Mouse (Mus musculus) erythroblast, embryonic 14.5 days (primary cell): ENCODE measurements around the gene Slc4a3. TPM values are rescaled to one million over a fixed set of nuclear protein-coding genes. Genes with fewer than 3 reads are reported as not detected.

Source experiments
- H3K27me3 ChIP-seq: 2 replicates; pipeline ENCODE4 v1.6.1; 2012; ENCODE audit warnings: inconsistent platforms; ENCODE audit not compliant: control insufficient read depth
- H3K36me3 ChIP-seq: 2 replicates; pipeline ENCODE4 v1.6.1; 2012; ENCODE audit warnings: mild to moderate bottlenecking, inconsistent platforms; ENCODE audit not compliant: control insufficient read depth
- H3K4me1 ChIP-seq: 2 replicates; pipeline ENCODE4 v1.6.1; 2012; ENCODE audit warnings: inconsistent platforms; ENCODE audit not compliant: control insufficient read depth
- H3K4me3 ChIP-seq: replicated peaks from 2 replicates; pipeline ENCODE3; 2012; ENCODE audit warnings: moderate library complexity, mild to moderate bottlenecking, inconsistent platforms
- H3K9me3 ChIP-seq: 2 replicates; pipeline ENCODE4 v1.6.1; 2012; ENCODE audit warnings: low read length, inconsistent platforms, mixed read lengths; ENCODE audit not compliant: control insufficient read depth
- GATA1 ChIP-seq: IDR thresholded peaks from 2 replicates; pipeline ENCODE4 v1.6.1; 2012; ENCODE audit warnings: low read length, inconsistent platforms, mixed read lengths
- TAL1 ChIP-seq: IDR thresholded peaks from 3 replicates; pipeline ENCODE4 v1.6.1; 2012; ENCODE audit warnings: low read length, inconsistent platforms, mixed read lengths
- polyA plus RNA-seq: library from polyadenylated mRNA; stranded (reverse); fragments of >175 nt; gene quantifications from 2 replicates; pipeline ENCODE4 v1.2.3, GENCODE M21; 2012

Slc4a3 gene
- polyA plus RNA-seq, 1 experiment: not detected

GRCm38 (mm10) chr1:75581936-75582624, 36.0 kb downstream of the Slc4a3 start:
- Histone ChIP-seq H3K4me3 (no peak overlapping the region), H3K4me1 (no peaks in the 10 kb centered on the region), H3K9me3 (no peaks in the 10 kb centered on the region), H3K27me3 (no peaks in the 10 kb centered on the region), H3K36me3 (no peaks in the 10 kb centered on the region)
- no peak for TF ChIP-seq GATA1
- no peak for TF ChIP-seq TAL1

- no peaks in the 10 kb centered on the region for H3K27me3 ChIP-seq
- H3K4me1 ChIP-seq: no peaks in the 10 kb centered on the region
- no peak overlapping the region for H3K4me3 ChIP-seq
- no peaks in the 10 kb centered on the region for H3K36me3 ChIP-seq
- TF ChIP-seq TAL1 (no peak), GATA1 (no peak)
- H3K9me3 ChIP-seq: no peaks in the 10 kb centered on the region
Observed at GRCm38 (mm10) chr1:75582625-75582956, 36.5 kb downstream of the Slc4a3 start.

DNA sequence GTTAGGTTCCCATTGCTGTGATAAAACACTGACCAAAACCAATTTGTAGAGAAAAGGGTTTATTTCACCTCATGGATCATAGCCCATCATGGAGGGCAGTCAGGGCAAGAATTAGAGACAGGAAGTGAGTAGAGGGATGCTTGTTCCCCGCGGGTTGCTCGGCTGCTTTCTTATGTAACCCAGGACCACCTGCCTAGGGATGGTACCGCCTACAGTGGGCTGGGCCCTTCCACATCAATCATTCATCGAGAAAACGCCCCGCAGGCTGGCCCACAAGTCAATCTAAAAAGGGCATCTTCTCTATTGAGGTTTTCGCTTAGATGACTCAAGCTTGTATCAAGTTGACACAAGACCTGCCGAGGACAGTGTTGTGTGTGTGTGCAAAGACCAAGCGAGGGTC, 37.0 kb downstream of the Slc4a3 start:
- Histone ChIP-seq H3K4me1 (no peaks in the 10 kb centered on the region), H3K4me3 (no peak overlapping the region), H3K9me3 (no peaks in the 10 kb centered on the region), H3K27me3 (no peaks in the 10 kb centered on the region), H3K36me3 (no peaks in the 10 kb centered on the region)
- no peak for TF ChIP-seq GATA1
- no peak for TF ChIP-seq TAL1

DNA sequence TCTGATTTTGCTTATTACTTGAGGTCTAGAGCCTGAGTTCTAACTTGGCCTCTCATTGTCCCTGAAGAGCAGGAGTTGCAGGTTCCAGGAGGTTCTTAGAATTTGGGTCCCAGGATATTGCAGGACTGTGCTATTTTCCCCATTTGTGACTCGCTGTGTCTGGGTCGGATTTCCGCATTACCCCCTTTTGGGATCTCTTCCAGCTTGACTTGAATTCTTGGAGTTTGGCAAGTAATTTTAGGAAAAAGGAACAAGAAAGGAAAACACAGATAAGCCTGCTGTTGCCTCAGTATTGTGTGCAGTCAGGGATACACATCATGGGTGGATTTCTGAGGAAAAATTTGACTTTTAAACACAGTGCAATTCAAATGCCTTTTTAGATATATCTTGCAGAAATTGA, 40.7 kb downstream of the Slc4a3 start:
- Histone ChIP-seq H3K4me3 (no peak overlapping the region), H3K4me1 (no peaks in the 10 kb centered on the region), H3K9me3 (no peaks in the 10 kb centered on the region), H3K27me3 (no peaks in the 10 kb centered on the region; the same call in 1 of the 2 replicates), H3K36me3 (no peaks in the 10 kb centered on the region)
- no peak for TF ChIP-seq TAL1
- TF ChIP-seq GATA1: no peak

GRCm38 (mm10) chr1:75587738-75588719, 42.0 kb downstream of the Slc4a3 start:
- H3K9me3 ChIP-seq: no peaks in the 10 kb centered on the region
- no peak overlapping the region for H3K4me3 ChIP-seq
- no peaks in the 10 kb centered on the region; the same call in 1 of the 2 replicates for H3K27me3 ChIP-seq
- no peak for TF ChIP-seq TAL1
- no peak for TF ChIP-seq GATA1
- H3K4me1 ChIP-seq: no peaks in the 10 kb centered on the region
- H3K36me3 ChIP-seq: no peaks in the 10 kb centered on the region

DNA sequence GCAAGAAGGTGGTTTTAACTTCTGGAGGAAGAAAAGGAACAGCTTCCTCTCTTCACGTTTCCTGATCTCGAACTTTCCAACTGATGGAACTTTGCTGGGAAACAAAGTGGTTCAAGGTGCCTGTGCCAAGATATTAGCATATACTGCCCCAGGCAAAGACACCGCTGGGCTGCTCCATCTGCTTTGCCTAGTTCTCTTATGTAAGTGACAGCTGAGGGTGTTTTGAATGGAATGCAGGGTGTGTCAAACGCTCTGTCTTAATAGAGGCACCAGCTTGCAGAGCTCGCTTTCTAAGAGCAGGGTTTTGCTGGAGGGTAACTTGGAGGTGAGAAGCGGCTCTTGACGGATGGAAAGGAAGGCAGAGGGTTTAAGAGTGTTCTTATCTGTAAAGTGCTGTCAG, 42.8 kb downstream of the Slc4a3 start:
- Histone ChIP-seq H3K27me3 (no peaks in the 10 kb centered on the region; the same call in 1 of the 2 replicates), H3K9me3 (no peaks in the 10 kb centered on the region), H3K4me1 (no peaks in the 10 kb centered on the region), H3K4me3 (no peak overlapping the region), H3K36me3 (no peaks in the 10 kb centered on the region)
- no peak for TF ChIP-seq TAL1
- no peak for TF ChIP-seq GATA1

- TF ChIP-seq TAL1 (no peak), GATA1 (no peak)
- Histone ChIP-seq H3K4me3 (no peak overlapping the region), H3K9me3 (no peaks in the 10 kb centered on the region), H3K4me1 (no peaks in the 10 kb centered on the region), H3K36me3 (no peaks in the 10 kb centered on the region), H3K27me3 (no peaks in the 10 kb centered on the region; the same call in 1 of the 2 replicates)
Observed at GRCm38 (mm10) chr1:75589983-75590382, 43.9 kb downstream of the Slc4a3 start.

DNA sequence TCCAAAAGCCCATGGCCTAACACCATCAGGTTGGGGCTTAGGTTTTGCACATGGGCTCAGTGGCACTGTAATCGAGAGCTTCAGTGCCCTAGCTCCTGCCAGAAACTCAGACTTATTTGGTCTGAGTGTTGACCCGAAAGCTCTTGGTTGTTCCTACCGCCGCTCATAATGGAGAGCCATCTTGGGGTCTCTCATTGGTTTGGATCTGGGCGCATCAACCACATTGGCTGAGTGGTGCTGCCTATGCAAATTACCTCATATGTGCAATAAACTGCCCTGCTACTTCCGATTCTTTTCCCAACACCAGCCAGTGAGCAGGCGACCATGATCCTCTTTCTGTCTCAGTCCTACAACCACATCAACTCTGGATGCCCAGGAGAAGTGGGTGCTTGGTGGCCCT, 47.9 kb downstream of the Slc4a3 start:
- no peak overlapping the region for H3K4me3 ChIP-seq
- TF ChIP-seq TAL1 (no peak), GATA1 (no peak)
- H3K27me3 ChIP-seq: no peaks in the 10 kb centered on the region
- H3K9me3 ChIP-seq: no peaks in the 10 kb centered on the region
- no peaks in the 10 kb centered on the region for H3K4me1 ChIP-seq
- no peaks in the 10 kb centered on the region for H3K36me3 ChIP-seq

- Histone ChIP-seq H3K4me1 (no peaks in the 10 kb centered on the region), H3K9me3 (no peaks in the 10 kb centered on the region), H3K4me3 (no peak overlapping the region), H3K27me3 (no peaks in the 10 kb centered on the region), H3K36me3 (no peaks in the 10 kb centered on the region)
- no peak for TF ChIP-seq GATA1
- no peak for TF ChIP-seq TAL1
Observed at GRCm38 (mm10) chr1:75594836-75595235, 48.8 kb downstream of the Slc4a3 start.
